Mouse (Mus musculus): ENCODE data around the gene Tas2r143. TPM values are rescaled to one million over a fixed set of nuclear protein-coding genes. Genes with fewer than 3 reads are reported as not detected.

Tas2r143 gene
- total and polyA plus RNA-seq, 2 experiments from 2014 or later, result not detected

DNA sequence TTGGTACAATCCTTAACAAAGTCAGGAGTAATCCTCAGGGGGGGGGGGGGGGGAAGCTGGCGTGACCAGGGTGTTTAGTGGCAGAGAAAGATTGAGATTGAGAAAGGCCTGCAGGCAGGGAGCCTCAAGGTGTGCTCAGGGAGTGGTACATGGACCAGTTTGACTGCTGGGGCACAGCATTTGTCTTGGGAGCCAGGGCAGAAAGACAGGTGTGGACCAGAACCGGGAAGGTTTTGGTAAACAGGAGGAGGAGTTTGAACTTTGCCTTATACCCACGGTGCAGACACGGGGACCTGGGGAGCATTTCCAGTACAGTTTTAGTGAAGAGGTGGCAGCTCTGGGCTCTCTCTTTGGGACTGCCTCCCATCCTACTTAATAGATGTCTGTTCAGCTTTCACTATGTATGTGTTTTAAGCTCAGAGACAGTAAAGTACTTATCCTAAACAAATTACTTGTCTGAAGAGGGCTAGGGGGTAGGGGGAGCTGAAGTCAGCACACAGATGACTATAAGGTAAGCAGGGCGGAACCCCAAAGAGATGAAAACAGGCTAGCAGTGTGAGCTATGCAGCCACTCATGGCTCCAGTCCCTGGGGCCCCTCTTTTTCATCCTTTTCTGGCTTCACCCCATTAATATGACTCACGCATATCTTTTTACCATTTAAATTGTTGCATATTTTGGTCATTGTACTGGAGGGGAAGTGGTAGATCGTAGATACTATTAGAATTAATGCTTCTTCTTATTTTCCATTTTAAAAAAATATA lies 26.2 kb upstream of the Tas2r143 start:
- no peak for TF ChIP-seq CTCF (IDR thresholded peaks at IDR 0.05; ENCODE audit: low read depth)
- Histone ChIP-seq H3K27ac (ENCODE audit: low read depth, low read length) (no peak overlapping the region), H3K9me3 (ENCODE audit: low read length) (no peaks in the 10 kb centered on the region), H3K4me3 (ENCODE audit: low read depth, low read length) (peak overlapping the region; percentile 40), H3K4me2 (ENCODE audit: low read depth) (peak overlapping the region; percentile 89), H3K9ac (no peak overlapping the region), H3K27me3 (ENCODE audit: insufficient read depth, low read length) (no peaks in the 10 kb centered on the region), H3K4me1 (ENCODE audit: insufficient read depth) (0 out of 2 replicates have a peak, but pooled peaks cover 7% of the 10 kb centered on the region), H3K36me3 (ENCODE audit: insufficient read depth) (no peaks in the 10 kb centered on the region)
- 45% methylated on average over 7 of the region's 7 CpGs for WGBS
- ATAC-seq (no peak), DNase-seq (no peak)

DNA sequence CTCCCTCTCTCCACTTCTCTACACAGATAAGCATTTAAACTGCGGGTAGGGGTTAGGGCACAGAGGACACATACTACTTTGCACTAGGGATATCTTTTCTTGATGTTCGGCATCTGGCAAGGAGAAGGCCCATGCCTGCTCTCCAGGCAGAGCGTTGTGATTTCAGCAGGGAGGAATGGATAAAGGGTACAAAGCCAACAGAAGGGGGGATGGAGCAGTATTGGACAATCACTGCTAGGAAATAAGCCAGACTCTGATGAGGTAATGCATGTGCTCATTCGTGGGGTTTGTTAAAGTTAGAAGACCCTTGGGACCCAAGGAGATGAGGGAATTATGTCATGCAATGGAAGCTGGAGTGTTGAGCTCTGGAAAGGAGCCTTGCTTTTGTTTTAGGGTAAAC lies 25.3 kb upstream of the Tas2r143 start:
- 66% methylated on average over 4 of the region's 4 CpGs for WGBS
- TF ChIP-seq CTCF (IDR thresholded peaks at IDR 0.05; ENCODE audit: low read depth), result no peak
- no peak overlapping the region for H3K27ac ChIP-seq (ENCODE audit: low read depth, low read length)
- no peaks in the 10 kb centered on the region for H3K36me3 ChIP-seq (ENCODE audit: insufficient read depth)
- ATAC-seq (no peak), DNase-seq (no peak)
- H3K9me3 ChIP-seq (ENCODE audit: low read length), result no peaks in the 10 kb centered on the region
- no peak overlapping the region for H3K9ac ChIP-seq
- H3K4me2 ChIP-seq (ENCODE audit: low read depth), result no peak overlapping the region
- 0 out of 2 replicates have a peak, but pooled peaks cover 7% of the 10 kb centered on the region for H3K4me1 ChIP-seq (ENCODE audit: insufficient read depth)
- no peaks in the 10 kb centered on the region for H3K27me3 ChIP-seq (ENCODE audit: insufficient read depth, low read length)
- H3K4me3 ChIP-seq (ENCODE audit: low read depth, low read length), result no peak overlapping the region

DNA sequence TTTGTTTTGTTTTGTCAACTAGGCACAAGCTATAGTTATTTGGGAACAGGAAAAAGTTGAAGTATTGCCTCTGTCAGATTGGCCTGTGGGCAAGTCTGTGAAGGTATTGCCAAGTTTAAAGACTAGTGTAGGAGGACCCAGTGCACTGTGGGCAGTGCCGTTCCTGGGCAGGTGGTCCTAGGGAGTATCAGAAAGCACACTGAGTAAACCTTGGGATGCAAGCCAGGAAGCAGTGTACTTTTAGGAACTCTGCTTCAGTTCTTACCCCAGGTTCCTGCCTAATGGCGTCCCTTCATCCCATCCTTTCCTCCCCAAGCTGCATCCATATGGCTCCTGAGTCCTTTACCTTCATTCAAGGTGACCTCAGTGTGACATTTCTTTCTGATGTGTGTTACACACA lies 24.9 kb upstream of the Tas2r143 start:
- no peak overlapping the region for H3K4me3 ChIP-seq (ENCODE audit: low read depth, low read length)
- H3K4me1 ChIP-seq (ENCODE audit: insufficient read depth), result 0 out of 2 replicates have a peak, but pooled peaks cover 7% of the 10 kb centered on the region
- whole genome bisulfite sequencing, result 76% methylated on average over 2 of the region's 2 CpGs
- DNase-seq, result no peak
- no peaks in the 10 kb centered on the region for H3K27me3 ChIP-seq (ENCODE audit: insufficient read depth, low read length)
- H3K4me2 ChIP-seq (ENCODE audit: low read depth), result no peak overlapping the region
- no peak overlapping the region for H3K27ac ChIP-seq (ENCODE audit: low read depth, low read length)
- H3K36me3 ChIP-seq (ENCODE audit: insufficient read depth), result no peaks in the 10 kb centered on the region
- TF ChIP-seq CTCF (IDR thresholded peaks at IDR 0.05; ENCODE audit: low read depth), result no peak
- no peaks in the 10 kb centered on the region for H3K9me3 ChIP-seq (ENCODE audit: low read length)
- H3K9ac ChIP-seq, result no peak overlapping the region
- ATAC-seq, result no peak

DNA sequence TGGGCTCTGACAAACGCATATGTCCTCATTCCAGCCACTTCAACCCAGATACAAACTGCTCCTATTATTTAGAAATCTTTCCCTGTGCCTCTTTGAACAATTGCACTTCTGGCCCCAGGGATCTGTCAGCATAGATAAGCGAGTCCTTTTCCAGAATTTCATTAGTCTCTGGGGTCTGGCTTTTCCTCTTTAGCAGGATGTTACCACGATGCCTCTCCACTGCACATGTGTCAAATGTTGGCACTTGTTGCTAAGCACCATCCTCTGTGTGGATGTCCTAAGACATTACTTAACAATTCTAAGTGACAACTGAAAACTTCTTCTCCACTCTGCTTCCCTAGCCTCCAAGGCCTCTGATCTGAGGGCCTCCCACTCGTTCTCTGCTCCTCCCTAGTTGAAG lies 24.0 kb upstream of the Tas2r143 start:
- Histone ChIP-seq H3K27ac (ENCODE audit: low read depth, low read length) (no peak overlapping the region), H3K9me3 (ENCODE audit: low read length) (no peaks in the 10 kb centered on the region), H3K9ac (no peak overlapping the region), H3K4me3 (ENCODE audit: low read depth, low read length) (no peak overlapping the region), H3K4me2 (ENCODE audit: low read depth) (no peak overlapping the region), H3K4me1 (ENCODE audit: insufficient read depth) (0 out of 2 replicates have a peak, but pooled peaks cover 7% of the 10 kb centered on the region), H3K36me3 (ENCODE audit: insufficient read depth) (no peaks in the 10 kb centered on the region), H3K27me3 (ENCODE audit: insufficient read depth, low read length) (no peaks in the 10 kb centered on the region)
- 54% methylated on average over 4 of the region's 4 CpGs for WGBS
- ATAC-seq (no peak), DNase-seq (no peak)
- TF ChIP-seq CTCF (IDR thresholded peaks at IDR 0.05; ENCODE audit: low read depth), result no peak

DNA sequence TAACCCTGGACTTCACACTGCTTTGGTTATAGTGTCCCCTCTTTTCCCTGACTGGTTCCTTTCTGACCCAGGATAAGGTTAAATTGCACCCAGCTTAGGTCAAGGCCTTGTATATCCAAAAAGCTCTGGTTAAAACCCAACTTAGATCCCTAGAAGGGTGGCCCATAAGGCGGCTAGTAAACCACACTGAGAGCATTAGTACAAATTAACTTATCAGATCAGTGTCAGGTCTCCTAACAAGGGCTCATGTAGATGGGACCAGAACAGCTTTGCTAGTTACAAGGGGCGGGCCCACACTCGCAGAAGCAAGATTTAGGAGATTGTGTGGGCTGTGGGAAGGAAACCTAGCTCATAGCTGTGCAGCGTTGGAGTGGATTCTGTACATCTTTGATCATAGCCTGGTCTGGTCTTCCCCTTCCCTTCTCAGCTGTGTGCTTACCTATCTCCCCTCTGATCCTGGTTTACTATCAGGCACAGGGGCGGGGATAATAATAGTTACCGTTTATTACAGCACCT lies 23.5 kb upstream of the Tas2r143 start:
- Histone ChIP-seq H3K27ac (ENCODE audit: low read depth, low read length) (no peak overlapping the region), H3K4me1 (ENCODE audit: insufficient read depth) (0 out of 2 replicates have a peak, but pooled peaks cover 7% of the 10 kb centered on the region), H3K27me3 (ENCODE audit: insufficient read depth, low read length) (no peaks in the 10 kb centered on the region), H3K4me2 (ENCODE audit: low read depth) (no peak overlapping the region), H3K36me3 (ENCODE audit: insufficient read depth) (no peaks in the 10 kb centered on the region), H3K9ac (no peak overlapping the region), H3K4me3 (ENCODE audit: low read depth, low read length) (no peak overlapping the region), H3K9me3 (ENCODE audit: low read length) (no peaks in the 10 kb centered on the region)
- DNase-seq (no peak), ATAC-seq (no peak)
- no peak for TF ChIP-seq CTCF (IDR thresholded peaks at IDR 0.05; ENCODE audit: low read depth)
- 88% methylated on average over 6 of the region's 6 CpGs for WGBS

DNA sequence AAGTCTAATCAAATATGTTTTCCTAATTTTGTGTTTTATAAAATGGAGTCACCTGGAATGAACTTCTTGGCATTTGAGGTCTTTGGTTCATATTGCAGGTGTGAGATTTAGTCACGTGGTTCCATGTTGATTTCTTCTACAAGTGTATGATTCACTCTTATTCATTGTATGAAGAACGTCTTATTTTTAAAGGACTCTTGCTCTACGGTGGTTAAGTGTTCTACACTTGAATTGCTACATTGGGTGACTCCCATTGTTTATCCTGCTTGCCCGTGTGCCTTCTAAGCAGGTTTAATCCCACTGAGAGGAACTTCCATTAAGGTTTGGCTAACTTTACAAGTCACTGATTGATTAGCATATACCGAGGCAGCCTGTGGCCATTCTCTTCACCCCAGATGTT lies 22.8 kb upstream of the Tas2r143 start:
- TF ChIP-seq CTCF (IDR thresholded peaks at IDR 0.05; ENCODE audit: low read depth), result no peak
- ATAC-seq, result no peak

DNA sequence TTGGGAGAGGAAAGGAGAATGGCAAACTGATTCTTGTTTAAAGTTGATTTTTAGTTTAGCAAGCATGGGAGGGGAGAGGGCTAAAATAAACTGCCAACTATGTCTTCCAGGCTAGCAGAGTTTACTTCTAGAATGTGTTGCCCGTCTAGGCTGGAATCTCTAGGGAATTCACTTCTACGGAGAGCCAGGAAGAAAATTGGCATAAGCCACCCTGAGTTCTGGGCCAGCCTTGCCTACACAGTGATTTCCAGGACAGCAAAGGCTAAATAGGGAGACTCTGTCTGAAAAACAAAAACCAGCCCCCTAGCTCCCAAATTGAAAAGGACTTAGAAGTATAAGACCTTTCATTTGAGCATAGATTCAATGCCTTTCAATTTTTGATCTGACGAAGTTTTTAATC lies 20.5 kb upstream of the Tas2r143 start:
- DNase-seq, result no peak
- no peak for ATAC-seq
- H3K4me2 ChIP-seq (ENCODE audit: low read depth), result no peak overlapping the region
- whole genome bisulfite sequencing, result 47% methylated on average over 3 of the region's 3 CpGs
- no peaks in the 10 kb centered on the region for H3K4me1 ChIP-seq (ENCODE audit: insufficient read depth)
- H3K36me3 ChIP-seq (ENCODE audit: insufficient read depth), result no peaks in the 10 kb centered on the region
- H3K27me3 ChIP-seq (ENCODE audit: insufficient read depth, low read length), result no peaks in the 10 kb centered on the region
- no peak overlapping the region for H3K4me3 ChIP-seq (ENCODE audit: low read depth, low read length)
- no peak for TF ChIP-seq CTCF (IDR thresholded peaks at IDR 0.05; ENCODE audit: low read depth)
- H3K9ac ChIP-seq, result no peak overlapping the region
- no peaks in the 10 kb centered on the region for H3K9me3 ChIP-seq (ENCODE audit: low read length)
- H3K27ac ChIP-seq (ENCODE audit: low read depth, low read length), result no peak overlapping the region

More for the DNA sequence above, 22.8 kb upstream of the Tas2r143 start:
- 61% methylated on average over 5 of the region's 5 CpGs for WGBS
- H3K4me3 ChIP-seq (ENCODE audit: low read depth, low read length), result no peak overlapping the region
- H3K4me1 ChIP-seq (ENCODE audit: insufficient read depth), result 0 out of 2 replicates have a peak, but pooled peaks cover 7% of the 10 kb centered on the region
- no peak overlapping the region for H3K9ac ChIP-seq
- DNase-seq, result no peak
- no peaks in the 10 kb centered on the region for H3K36me3 ChIP-seq (ENCODE audit: insufficient read depth)
- no peaks in the 10 kb centered on the region for H3K27me3 ChIP-seq (ENCODE audit: insufficient read depth, low read length)
- H3K27ac ChIP-seq (ENCODE audit: low read depth, low read length), result no peak overlapping the region
- no peaks in the 10 kb centered on the region for H3K9me3 ChIP-seq (ENCODE audit: low read length)
- no peak overlapping the region for H3K4me2 ChIP-seq (ENCODE audit: low read depth)
